Mouse (Mus musculus): ENCODE results near the gene C3ar1. TPM values are rescaled to one million over a fixed set of nuclear protein-coding genes. Genes with fewer than 3 reads are reported as not detected.

The C3ar1 gene
- polyA plus RNA-seq, 1 experiment from 2014 or later, result 5.1 TPM

- H3K4me2 ChIP-seq (ENCODE audit: low read depth, low read length), result peak overlapping the region; percentile 76
- ATAC-seq (ENCODE audit: low read depth) (no peak), DNase-seq (ENCODE audit: low spot score) (no peak)
- H3K36me3 ChIP-seq (ENCODE audit: control insufficient read depth, insufficient read depth, low read length), result no peaks in the 10 kb centered on the region
- H3K4me1 ChIP-seq (ENCODE audit: control insufficient read depth, insufficient read depth, low read length), result peaks cover 24% of the 10 kb centered on the region
- peak overlapping the region; percentile 95 for H3K9ac ChIP-seq (ENCODE audit: low read depth, low read length)
- WGBS, result 29% methylated on average over 15 of the region's 15 CpGs
- H3K4me3 ChIP-seq (ENCODE audit: low read depth, low read length), result peak overlapping the region; percentile 92
- no peaks in the 10 kb centered on the region for H3K27me3 ChIP-seq (replicated peaks; ENCODE audit: control insufficient read depth, insufficient read depth, low read length)
- no peak overlapping the region for H3K27ac ChIP-seq (replicated peaks; ENCODE audit: low read depth, low read length)
- no peaks in the 10 kb centered on the region for H3K9me3 ChIP-seq (ENCODE audit: control insufficient read depth, low read length)
Measured at GRCm38 (mm10) chr6:122820799-122821650, 34.9 kb downstream of the C3ar1 start.

- WGBS, result 2% methylated on average over 11 of the region's 38 CpGs
- peak overlapping the region; percentile 95 for H3K9ac ChIP-seq (ENCODE audit: low read depth, low read length)
- no peaks in the 10 kb centered on the region for H3K9me3 ChIP-seq (ENCODE audit: control insufficient read depth, low read length)
- peak overlapping the region; percentile 92 for H3K4me3 ChIP-seq (ENCODE audit: low read depth, low read length)
- H3K36me3 ChIP-seq (ENCODE audit: control insufficient read depth, insufficient read depth, low read length), result no peaks in the 10 kb centered on the region
- peaks cover 19% of the 10 kb centered on the region for H3K4me1 ChIP-seq (ENCODE audit: control insufficient read depth, insufficient read depth, low read length)
- DNase-seq (ENCODE audit: low spot score), result peak; percentile 64
- peak overlapping the region; percentile 76 for H3K4me2 ChIP-seq (ENCODE audit: low read depth, low read length)
- H3K27ac ChIP-seq (replicated peaks; ENCODE audit: low read depth, low read length), result peak overlapping the region; percentile 84
- H3K27me3 ChIP-seq (replicated peaks; ENCODE audit: control insufficient read depth, insufficient read depth, low read length), result no peaks in the 10 kb centered on the region
- ATAC-seq (ENCODE audit: low read depth), result peak; percentile 59
Measured at GRCm38 (mm10) chr6:122820071-122820798, 35.7 kb downstream of the C3ar1 start.

GRCm38 (mm10) chr6:122819306-122820070 is 36.5 kb downstream of the C3ar1 start, which contains the start of gene Foxj2:
TSS of gene Foxj2 (plus strand) at chr6:122819914.
- H3K9me3 ChIP-seq (ENCODE audit: control insufficient read depth, low read length), result no peaks in the 10 kb centered on the region
- H3K4me3 ChIP-seq (ENCODE audit: low read depth, low read length), result peak within 1 kb of the TSS; percentile 92
- H3K4me2 ChIP-seq (ENCODE audit: low read depth, low read length), result peak within 1 kb of the TSS; percentile 76
- H3K36me3 ChIP-seq (ENCODE audit: control insufficient read depth, insufficient read depth, low read length), result no peaks in the 10 kb centered on the region
- H3K27me3 ChIP-seq (replicated peaks; ENCODE audit: control insufficient read depth, insufficient read depth, low read length), result no peaks in the 10 kb centered on the region
- DNase-seq (ENCODE audit: low spot score) (peak; percentile 65), ATAC-seq (ENCODE audit: low read depth) (peak; percentile 92)
- peak within 1 kb of the TSS; percentile 95 for H3K9ac ChIP-seq (ENCODE audit: low read depth, low read length)
- 1% methylated on average over 32 of the region's 61 CpGs for WGBS
- H3K4me1 ChIP-seq (ENCODE audit: control insufficient read depth, insufficient read depth, low read length), result peaks cover 18% of the 10 kb centered on the region
- H3K27ac ChIP-seq (replicated peaks; ENCODE audit: low read depth, low read length), result peak within 1 kb of the TSS; percentile 84

- Histone ChIP-seq H3K4me3 (ENCODE audit: low read depth, low read length) (no peak overlapping the region), H3K4me2 (ENCODE audit: low read depth, low read length) (no peak overlapping the region), H3K36me3 (ENCODE audit: control insufficient read depth, insufficient read depth, low read length) (no peaks in the 10 kb centered on the region), H3K27ac (replicated peaks; ENCODE audit: low read depth, low read length) (no peak overlapping the region), H3K9me3 (ENCODE audit: control insufficient read depth, low read length) (no peaks in the 10 kb centered on the region), H3K9ac (ENCODE audit: low read depth, low read length) (no peak overlapping the region), H3K4me1 (ENCODE audit: control insufficient read depth, insufficient read depth, low read length) (0 out of 2 replicates have a peak, but pooled peaks cover 4% of the 10 kb centered on the region), H3K27me3 (replicated peaks; ENCODE audit: control insufficient read depth, insufficient read depth, low read length) (no peaks in the 10 kb centered on the region)
- ATAC-seq (ENCODE audit: low read depth) (no peak), DNase-seq (ENCODE audit: low spot score) (no peak)
- 90% methylated on average over 4 of the region's 4 CpGs for WGBS
Measured at GRCm38 (mm10) chr6:122813640-122814039, 42.3 kb downstream of the C3ar1 start.

- H3K4me1 ChIP-seq (ENCODE audit: control insufficient read depth, insufficient read depth, low read length), result 0 out of 2 replicates have a peak, but pooled peaks cover 4% of the 10 kb centered on the region
- no peak overlapping the region for H3K4me3 ChIP-seq (ENCODE audit: low read depth, low read length)
- 91% methylated on average over 4 of the region's 4 CpGs for WGBS
- no peak overlapping the region for H3K27ac ChIP-seq (replicated peaks; ENCODE audit: low read depth, low read length)
- H3K9me3 ChIP-seq (ENCODE audit: control insufficient read depth, low read length), result no peaks in the 10 kb centered on the region
- ATAC-seq (ENCODE audit: low read depth) (no peak), DNase-seq (ENCODE audit: low spot score) (no peak)
- no peaks in the 10 kb centered on the region for H3K27me3 ChIP-seq (replicated peaks; ENCODE audit: control insufficient read depth, insufficient read depth, low read length)
- H3K4me2 ChIP-seq (ENCODE audit: low read depth, low read length), result no peak overlapping the region
- H3K9ac ChIP-seq (ENCODE audit: low read depth, low read length), result no peak overlapping the region
- no peaks in the 10 kb centered on the region for H3K36me3 ChIP-seq (ENCODE audit: control insufficient read depth, insufficient read depth, low read length)
Measured at GRCm38 (mm10) chr6:122812716-122813115, 43.2 kb downstream of the C3ar1 start.

- H3K9ac ChIP-seq (ENCODE audit: low read depth, low read length), result peak overlapping the region; percentile 77
- no peaks in the 10 kb centered on the region for H3K27me3 ChIP-seq (replicated peaks; ENCODE audit: control insufficient read depth, insufficient read depth, low read length)
- no peaks in the 10 kb centered on the region for H3K9me3 ChIP-seq (ENCODE audit: control insufficient read depth, low read length)
Measured at GRCm38 (mm10) chr6:122811771-122812600, 44.0 kb downstream of the C3ar1 start.

GRCm38 (mm10) chr6:122811280-122811652 is 44.7 kb downstream of the C3ar1 start:
- H3K9me3 ChIP-seq (ENCODE audit: control insufficient read depth, low read length), result no peaks in the 10 kb centered on the region
- H3K36me3 ChIP-seq (ENCODE audit: control insufficient read depth, insufficient read depth, low read length), result no peaks in the 10 kb centered on the region
- peak; percentile 95 for ATAC-seq (ENCODE audit: low read depth)
- peak overlapping the region; percentile 77 for H3K9ac ChIP-seq (ENCODE audit: low read depth, low read length)
- H3K4me1 ChIP-seq (ENCODE audit: control insufficient read depth, insufficient read depth, low read length), result 0 out of 2 replicates have a peak, but pooled peaks cover 4% of the 10 kb centered on the region
- H3K4me2 ChIP-seq (ENCODE audit: low read depth, low read length), result peak overlapping the region; percentile 81
- H3K4me3 ChIP-seq (ENCODE audit: low read depth, low read length), result peak overlapping the region; percentile 67
- 1% methylated on average over 29 of the region's 38 CpGs for WGBS
- peak overlapping the region; percentile 100 for H3K27ac ChIP-seq (replicated peaks; ENCODE audit: low read depth, low read length)
- H3K27me3 ChIP-seq (replicated peaks; ENCODE audit: control insufficient read depth, insufficient read depth, low read length), result no peaks in the 10 kb centered on the region
- peak; percentile 97 for DNase-seq (ENCODE audit: low spot score)

More at GRCm38 (mm10) chr6:122811771-122812600, 44.0 kb downstream of the C3ar1 start:
- Histone ChIP-seq H3K4me2 (ENCODE audit: low read depth, low read length) (peak overlapping the region; percentile 81), H3K4me1 (ENCODE audit: control insufficient read depth, insufficient read depth, low read length) (0 out of 2 replicates have a peak, but pooled peaks cover 4% of the 10 kb centered on the region), H3K4me3 (ENCODE audit: low read depth, low read length) (peak overlapping the region; percentile 67), H3K36me3 (ENCODE audit: control insufficient read depth, insufficient read depth, low read length) (no peaks in the 10 kb centered on the region), H3K27ac (replicated peaks; ENCODE audit: low read depth, low read length) (peak overlapping the region; percentile 100)
- 24% methylated on average over 16 of the region's 16 CpGs for WGBS
- ATAC-seq (ENCODE audit: low read depth) (peak; percentile 38), DNase-seq (ENCODE audit: low spot score) (peak; percentile 89)
